Mouse (Mus musculus) spleen, adult 12 weeks (tissue): ENCODE results near the gene Myo1e.

Source experiments
- DNase-seq: peaks from one replicate; pipeline ENCODE4 v3.0.0; 2022; ENCODE audit warnings: low spot score

Myo1e gene

DNA sequence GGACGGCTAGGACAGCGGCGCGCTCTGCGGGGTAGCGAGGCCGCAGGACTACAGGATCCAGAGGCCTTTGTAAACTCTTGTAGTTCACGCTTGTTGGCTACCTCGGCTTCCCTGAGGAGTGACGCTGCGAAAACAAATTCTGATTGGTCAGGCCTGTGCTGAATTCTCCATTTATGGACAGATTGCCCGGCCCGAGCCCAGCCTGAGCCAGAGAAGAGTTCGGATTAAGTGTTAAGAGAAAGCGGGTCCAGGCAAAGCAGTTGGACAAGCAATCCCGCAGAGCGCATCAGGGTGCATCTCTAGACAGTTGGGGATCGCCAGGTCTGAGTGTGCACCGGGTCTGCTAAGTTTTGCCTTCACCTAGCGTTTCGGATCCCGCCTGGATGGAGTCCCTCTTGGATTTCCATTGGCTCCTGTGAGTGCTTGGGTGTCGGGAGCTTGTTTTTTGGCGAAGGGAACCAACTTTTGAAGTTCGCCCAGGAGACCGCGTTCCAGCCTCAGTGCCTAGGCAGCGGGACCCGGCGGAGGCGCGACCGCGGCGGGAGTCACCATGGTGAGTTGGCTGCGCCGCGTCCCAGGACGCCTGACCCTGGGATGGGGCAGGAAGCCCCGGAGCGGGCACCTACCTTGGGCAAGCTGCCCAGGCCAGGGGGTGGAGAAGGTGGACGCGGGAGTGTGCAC lies at the start of gene Myo1e:
Gene Myo1e, plus strand, starts transcription at position 200 of the 681 bp plus-strand sequence.
- DNase-seq, result peak; percentile 41

DNA sequence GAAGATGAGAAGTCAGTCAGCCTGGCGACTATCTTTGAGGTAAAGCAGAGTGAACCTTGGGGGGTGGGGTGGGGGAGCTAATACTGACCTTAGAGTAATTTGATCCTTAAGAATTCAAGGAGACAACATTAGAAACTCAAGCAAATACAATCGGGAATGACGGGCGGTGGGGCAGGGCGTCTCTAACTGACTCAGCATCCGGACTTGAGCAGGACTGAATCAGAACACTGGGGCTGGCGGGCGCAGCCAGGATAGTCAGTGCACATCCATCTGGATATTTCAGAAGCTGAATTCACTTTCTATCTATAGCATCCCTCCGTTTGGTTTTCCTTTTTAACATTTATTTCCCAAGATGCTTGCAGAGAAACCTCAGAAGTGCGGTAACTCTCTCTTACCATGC lies 47.1 kb upstream of the Myo1e start:
- no peak for DNase-seq

DNA sequence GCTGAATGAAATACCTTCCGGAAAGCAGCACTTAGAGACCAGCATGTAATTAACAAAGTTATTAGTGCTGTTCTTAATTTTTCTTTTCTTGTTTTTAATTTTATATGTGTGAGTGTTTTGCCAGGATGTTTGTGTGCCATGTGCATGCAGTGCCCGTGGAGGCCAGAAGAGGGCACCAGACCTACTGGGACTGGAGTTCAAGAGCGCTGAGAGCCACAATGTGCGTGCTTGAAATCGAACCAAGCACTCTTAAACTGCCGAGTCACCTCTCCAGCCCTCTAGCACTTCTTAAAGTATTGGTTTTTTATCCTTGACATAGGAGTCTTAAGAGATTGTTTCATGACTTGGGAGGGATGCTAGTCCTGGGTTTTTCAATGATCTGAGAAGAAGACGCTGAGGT lies 38.2 kb upstream of the Myo1e start:
- no peak for DNase-seq

DNA sequence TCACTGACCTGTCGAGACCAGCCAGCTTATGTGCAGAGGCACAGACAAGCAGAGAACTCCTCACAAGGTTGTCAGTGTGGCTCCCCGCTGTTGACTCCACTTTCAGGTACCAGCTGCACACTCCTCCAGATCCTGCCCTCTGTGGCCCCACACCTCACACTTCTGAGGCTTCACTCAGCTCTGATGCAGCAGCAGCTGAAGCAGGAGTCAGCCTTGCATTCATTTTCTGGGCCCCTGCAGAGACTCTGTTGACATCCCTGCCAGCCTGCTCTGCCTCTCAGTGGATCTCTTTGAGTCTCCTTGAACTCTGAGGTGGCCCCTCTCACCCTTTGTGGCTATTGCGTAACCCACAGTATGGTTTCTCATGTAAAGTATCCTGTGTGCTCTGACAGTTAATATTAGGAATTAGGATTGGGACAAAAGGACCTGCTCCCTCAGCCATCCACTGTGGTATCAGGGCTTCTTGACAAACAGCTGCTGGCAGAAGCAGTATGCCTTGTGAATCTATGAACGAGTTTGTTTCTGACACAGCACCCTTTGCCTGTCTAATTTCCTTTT lies 32.8 kb upstream of the Myo1e start:
- DNase-seq, result no peak

DNA sequence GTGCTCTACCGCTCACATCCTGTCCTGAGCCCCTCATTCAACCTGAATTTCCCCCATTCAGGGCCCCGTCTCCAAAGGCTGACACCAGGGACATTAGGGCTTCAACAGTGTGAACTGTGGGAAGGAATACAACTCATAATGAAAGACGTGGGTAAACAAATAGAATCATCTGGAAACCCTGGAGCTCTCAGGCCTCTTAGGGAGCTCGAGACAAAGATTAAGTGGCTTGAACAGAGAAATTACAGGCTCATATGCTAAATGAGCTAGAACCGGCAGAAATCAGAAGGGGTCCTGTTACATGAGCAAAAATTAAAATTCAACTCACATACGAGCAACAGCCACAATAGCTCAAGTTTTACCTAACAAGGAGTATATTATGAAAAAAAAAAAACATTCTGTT lies 32.3 kb upstream of the Myo1e start:
- no peak for DNase-seq

DNA sequence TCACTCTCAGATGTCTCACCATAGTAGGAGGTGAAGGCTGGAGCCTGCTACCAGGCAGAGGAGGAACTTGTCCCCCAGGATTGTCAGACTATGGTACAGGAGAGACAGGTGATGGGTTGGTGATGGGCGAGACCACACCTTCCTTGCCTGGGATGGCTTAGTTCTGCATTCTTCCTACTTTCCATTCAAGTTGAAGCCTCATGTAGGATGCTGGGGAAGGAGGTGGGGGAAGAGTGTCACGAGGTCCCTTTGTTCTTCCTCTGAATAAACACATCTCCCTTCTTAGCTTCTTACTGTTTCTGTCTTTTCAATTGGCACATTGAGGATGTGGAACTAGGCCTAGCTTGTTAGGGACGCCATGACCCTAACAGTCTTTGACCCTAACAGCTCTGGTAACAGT lies 30.9 kb upstream of the Myo1e start:
- no peak for DNase-seq

DNA sequence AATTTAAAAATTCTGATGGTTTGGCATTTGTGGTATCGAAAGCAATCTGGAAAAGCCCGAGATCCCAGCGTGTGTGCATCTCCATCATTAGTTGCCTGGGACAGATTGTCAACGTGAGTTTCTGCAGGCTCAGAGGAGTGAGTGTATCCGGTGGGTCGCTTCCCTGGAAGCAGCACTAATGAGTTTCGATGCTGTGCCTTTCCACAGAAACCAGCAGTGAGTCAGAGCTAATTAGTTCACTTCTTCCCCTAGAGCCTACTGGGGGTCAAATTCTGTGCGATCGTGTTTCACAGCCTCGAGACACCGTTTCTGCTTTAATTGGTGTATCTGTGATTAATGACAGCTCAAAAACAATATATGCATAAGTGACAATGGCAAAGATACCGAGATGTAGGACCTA lies 25.4 kb upstream of the Myo1e start:
- DNase-seq, result no peak

DNA sequence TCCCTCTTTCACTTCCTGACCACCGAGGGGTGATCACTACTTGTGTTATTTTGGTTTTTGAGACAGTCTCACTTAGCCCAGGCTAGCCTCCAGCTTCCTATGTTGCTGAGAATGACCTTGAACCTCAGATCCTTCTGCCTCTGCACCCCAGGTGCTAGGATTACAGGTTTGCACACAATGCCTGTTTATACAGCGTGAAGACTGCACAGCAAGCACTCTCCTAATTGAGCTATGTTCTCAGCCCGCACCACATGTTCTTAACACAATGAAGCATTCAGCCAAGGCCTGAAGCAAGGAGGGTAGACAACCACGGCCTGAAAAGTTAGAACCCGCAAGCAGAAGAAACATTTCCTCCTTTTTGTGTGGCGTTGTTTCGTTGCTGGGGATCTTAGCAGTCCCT lies 24.5 kb upstream of the Myo1e start:
- no peak for DNase-seq

DNA sequence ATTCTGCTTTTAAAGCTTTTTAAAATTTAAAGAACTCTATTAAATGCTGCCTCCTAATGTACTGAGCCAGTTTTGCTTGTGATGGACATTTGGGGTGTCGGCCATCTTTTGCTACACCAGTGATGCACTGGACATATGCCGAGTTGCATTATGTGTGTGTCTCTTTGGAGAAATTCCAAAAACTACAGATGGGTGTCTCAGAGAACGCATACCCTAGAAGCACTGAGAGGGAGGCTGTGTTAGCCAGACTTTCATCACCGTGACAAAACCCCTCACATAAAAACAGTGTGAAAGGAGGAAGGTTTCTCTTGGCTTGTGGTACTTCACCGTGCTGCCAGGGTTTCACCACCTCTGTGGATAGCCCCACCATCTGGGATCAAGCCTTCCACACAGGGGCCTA lies 14.8 kb upstream of the Myo1e start:
- no peak for DNase-seq

DNA sequence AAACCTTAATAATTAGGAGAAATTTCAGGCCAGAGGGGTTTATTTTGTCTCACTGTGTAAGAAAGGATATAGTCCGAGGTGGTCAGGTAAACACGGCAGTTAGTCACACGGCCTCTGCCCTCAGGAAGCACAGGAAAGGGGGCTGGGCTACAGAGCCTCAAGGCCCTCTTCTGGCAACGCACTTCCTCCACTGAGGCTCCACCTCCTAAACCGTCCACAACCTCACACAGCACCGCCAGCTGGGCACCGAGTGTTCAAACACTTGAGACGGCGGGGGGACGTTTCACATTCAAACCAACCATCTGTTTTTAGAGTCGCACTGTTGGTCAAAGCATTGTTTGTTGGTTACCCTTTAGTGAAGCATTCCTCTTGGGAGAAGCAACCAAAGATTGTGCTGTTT lies 12.5 kb upstream of the Myo1e start:
- DNase-seq, result no peak

DNA sequence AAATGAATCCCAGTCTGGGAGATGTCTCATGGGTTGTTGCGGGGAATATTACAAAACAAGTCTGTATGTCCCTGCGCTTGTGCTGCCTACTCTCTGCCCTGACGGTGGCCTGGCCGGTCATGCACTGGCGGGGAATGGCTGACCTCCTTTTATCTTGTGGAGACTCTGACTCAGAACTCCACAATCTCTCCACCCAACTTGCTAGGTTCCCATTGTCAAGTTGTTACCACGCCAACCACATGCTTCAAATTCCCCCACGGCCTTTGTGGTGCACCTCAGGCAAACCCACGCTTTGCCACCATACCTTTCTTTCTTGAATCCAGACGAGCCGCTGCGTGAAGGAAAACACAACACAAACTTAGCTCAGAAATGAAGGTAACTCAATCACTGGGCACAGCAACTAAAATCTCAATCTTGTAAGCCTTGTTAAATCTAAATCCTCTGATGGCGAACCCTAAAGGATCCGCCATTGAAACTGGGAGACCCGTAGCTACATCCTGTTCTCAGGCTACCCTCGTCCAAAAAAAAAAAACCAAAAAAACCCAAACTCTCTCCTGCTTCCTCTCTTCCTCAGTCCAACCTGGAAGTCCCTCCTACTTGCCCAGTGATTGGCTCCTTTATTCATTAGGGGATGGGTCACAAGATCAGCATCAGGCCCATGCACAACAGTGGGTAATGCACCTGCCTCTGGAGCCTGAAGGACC lies 10.0 kb upstream of the Myo1e start:
- no peak for DNase-seq

DNA sequence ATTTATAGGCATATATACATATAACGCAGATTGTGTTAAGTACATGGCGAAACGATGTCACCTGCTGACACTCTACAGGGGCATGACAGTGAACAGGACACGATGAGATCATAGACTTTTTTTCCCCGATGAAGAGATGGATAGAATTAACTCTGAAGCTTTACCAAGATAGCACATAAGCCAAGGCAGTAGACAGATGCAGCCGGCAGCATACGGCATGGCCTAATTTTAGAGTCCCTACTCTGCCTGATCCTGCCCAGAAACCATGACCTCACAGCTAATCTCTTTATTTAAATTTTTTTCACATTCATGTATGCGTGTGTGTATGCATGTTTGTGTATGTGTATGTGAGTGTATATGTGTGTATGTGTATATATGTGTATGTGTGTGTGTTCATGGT lies 9.2 kb upstream of the Myo1e start:
- no peak for DNase-seq

DNA sequence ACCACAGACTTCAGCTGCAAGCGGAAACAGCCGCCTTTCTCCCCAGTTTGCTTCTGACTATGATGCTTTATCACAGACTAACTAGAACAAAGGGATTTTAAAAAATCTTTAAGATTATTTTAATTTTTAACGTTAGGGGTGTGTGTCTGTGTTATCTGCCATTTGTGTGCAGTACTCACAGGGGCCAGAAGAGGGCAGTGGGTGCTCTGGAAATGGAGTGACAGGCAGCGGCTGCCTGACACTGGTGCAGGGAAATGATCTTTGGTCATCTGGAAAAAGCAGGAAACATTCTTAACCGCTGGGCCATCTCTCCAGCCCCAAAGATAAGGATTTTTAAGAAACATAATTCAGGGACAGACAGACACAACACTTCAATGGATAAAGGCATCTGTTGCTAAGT lies 4.4 kb upstream of the Myo1e start:
- DNase-seq, result peak; percentile 41

DNA sequence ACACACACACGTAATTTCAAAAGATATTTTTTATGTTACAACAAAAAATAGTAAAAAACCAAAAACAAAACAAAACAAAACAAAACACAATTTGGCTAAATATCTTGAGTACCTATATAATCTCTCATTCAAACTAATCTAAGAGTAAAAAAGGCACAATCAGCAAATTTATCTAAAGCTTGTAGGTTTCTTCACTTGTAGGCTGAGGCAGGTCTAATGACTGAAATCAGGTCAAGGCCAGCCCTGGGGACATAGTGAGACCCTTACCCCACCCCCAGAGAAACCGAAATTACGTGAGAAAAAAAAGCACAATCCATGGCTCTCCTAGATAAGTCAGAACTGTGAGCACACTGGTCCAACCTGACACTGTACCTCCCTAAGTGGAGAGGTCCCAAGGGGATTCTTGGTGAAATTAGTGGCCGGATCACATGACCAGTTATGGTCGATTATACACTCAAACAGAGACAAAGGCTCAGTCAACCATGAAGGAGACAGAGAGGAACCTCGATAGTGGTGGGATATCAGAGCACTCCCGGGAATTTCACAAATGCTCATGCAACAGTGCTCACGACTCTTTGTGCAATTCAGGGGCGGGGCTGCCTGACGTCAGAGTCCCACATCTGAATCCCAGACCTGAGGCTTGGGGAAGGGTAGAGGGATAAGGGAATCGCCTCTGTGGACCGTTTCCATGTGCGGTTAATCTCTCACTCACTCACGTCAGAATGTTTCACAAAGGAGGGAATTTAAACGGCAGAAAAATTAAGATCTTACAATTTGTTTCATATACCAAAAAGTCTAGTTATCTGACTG lies 3.7 kb upstream of the Myo1e start:
- no peak for DNase-seq

DNA sequence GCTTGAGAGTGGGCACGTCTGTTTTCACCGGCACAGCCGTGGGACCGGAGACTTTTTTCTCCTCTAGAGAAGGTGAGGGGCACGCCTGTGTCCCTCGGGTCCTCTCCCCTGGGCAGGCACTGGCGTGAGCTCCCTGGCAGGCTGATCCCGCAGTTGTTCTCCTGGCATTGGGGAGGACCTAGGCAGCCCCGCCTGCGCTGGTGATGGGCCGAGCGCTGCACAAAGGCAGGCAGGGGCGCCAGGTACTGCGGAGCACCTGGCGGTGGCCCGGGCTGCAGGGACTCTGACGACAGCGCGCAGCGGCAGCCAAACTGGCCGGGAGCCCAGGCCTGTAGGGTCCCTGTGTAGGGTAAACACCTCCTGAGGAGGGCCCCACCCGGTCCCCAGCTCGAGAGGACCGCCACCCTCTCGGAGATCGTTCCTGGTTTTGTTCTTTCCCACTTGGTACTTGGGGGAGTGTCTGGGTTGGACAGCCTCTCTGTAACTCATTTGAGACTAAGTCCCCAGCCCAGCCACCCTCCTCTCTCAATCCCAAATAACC lies 901 bp downstream of the Myo1e start:
- DNase-seq, result peak; percentile 4

DNA sequence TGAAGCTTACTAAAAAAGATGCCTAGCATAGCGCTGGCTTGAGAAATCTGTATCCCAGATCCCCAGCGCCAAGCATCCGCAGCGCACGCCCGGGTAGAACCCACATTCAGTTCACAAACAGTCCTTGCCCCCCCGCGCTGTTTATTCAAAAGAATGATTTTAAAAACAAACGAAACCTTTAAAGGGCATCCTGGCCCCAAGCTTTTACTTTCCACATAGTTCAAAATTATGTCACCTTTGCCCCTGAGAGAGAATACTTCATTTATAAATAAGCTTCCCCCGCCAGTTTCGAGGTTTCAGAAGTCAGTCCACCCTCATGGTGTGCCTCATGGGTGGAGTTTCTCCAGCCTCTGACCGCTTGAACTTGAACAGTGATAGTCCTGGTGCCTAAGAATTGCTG lies 1.6 kb downstream of the Myo1e start:
- no peak for DNase-seq

DNA sequence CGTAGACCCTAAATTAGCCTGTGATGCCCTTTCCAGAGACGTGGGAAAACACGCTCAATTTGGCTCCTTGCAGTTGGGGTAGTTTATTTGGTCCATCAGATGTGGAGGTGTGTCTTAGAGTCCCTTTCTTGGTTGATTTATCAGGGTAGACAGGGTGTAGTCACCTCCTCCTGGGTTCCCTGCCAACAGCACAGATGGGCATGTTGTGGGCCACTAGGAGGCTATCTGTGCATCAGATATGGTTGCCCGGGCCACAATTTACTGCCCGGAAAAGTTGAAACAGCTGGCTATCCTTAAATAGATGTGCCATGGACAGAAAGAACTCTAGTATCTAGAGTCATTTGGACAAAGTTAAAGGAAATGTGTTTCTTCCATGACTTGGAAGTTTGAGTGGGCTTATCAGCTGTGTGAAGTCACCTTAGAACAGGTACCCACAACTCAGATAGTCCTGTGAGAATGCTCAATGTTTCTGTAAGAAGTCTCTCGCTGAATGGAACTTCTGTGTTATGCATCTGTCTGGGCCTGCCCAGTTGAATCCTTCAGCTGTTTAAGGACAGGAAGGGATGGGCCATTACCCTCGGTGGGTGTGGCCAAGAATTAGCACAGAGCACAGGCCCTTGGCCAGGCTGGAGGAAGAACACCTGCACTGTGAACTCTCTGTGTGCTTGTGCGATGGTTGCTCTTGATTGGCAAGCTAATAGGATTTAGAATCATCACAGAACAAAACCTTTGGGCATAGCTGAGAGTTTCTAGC lies 2.3 kb downstream of the Myo1e start:
- DNase-seq, result peak; percentile 47

DNA sequence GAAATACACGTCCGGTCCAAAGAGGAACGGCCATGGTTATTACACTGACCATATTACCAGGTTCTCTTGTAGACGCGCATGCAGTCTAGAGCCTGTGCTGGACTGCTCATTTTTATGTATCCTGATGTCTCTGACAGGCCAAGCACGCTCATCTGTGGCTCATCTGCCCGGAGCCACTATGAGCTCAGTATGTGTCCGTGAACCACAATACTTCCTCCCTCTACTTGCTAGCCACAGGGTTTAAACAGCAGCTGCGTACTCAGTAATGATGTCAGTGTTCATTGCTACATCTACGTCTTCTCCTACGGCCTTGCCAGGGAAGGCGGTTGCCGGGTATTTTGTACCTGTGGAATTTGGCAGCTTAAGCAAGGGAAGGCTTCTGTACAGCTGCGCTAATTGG lies 4.5 kb downstream of the Myo1e start:
- DNase-seq, result no peak

DNA sequence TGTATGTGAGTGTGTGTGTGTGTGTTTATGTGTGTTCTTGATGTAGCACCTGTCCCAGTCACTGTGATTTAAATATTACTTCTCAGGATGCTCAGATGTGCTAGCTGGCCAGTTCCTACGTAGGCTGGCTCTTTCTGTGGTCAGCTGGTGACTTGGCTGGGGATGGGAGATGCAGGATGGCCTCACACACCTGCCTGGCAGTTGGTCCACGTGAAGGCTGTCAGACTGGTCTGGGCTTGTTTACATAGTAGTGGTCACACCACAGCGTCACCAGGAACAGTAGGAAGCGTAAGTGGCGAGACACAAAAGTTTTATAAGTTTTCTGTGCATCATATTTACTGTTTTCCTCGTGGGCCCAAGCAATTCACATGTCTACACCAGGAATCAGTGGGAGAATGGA lies 9.4 kb downstream of the Myo1e start:
- no peak for DNase-seq

DNA sequence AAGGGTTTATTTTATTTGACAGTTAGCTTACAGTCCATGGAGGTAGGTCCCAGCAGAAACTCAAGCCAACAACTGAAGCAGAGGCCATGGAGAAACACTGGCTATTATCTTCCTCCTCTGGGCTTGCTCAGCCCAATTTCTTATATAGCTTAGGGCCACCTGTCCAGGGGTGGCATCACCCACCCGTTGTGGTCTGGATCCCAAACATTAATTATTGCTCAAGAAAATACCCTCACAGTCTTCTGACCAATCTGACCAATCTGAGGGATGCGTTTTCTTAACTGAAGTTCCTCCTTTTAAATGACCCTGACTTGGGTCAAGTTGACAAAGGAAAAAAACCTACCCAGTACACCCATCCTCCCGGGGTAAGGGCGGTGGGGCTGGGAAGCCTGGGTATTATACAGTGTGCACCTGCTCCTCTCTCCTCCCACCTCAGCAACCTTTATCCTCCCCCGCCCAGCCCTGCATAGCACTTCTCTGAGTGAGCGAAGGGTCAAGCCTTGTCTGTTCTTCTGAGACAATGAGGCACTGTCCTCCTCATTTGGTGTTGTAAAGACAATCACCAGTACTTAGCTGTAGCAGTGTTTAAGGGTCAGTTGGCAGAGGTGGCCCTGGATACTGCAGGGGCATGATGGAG lies 12.3 kb downstream of the Myo1e start:
- no peak for DNase-seq

DNA sequence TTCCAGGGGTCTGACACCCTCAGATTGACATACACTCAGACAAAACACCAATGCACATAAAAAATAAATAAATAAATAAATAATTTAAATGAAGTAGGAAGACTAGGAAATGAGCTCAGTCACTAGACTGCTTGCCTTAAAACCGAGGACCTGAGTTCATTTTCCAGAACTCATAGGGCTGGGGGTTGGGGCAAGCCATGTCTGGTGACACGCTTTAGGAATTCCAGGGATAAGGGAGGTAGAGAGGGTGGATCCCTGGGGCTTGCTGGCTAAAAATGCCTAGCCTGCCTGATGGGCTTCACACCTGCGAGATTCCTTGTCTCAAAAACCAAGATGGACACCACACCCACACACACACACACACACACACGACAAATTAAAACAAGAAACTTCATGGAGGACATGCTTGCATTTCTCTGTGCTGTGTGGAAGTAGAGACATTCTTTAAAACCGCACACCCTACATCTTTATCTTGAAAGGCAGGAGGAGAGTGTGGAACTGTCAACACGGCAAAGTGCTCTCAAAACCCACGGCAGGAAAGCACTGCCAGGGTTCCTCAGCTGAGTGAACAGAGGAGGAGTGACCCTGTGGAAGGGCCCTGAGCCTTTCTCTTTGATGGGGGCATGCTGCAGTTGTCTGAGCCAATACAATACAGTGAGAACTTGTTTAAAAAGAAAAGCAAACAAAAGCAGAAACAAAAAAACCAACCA lies 13.5 kb downstream of the Myo1e start:
- DNase-seq, result no peak
